Mouse (Mus musculus): ENCODE data around the gene Rab4a.

Gene Rab4a

GRCm38 (mm10) chr8:123845991-123846390, 40.2 kb downstream of the Rab4a start:
- no peak for DNase-seq (ENCODE audit: extremely low read depth, low read depth, low spot score)

- no peak for DNase-seq (ENCODE audit: extremely low read depth, low read depth, low spot score)
Observed at GRCm38 (mm10) chr8:123846509-123846908, 40.7 kb downstream of the Rab4a start.

- no peak for DNase-seq (ENCODE audit: extremely low read depth, low read depth, low spot score)
Observed at GRCm38 (mm10) chr8:123847546-123847945, 41.8 kb downstream of the Rab4a start.

GRCm38 (mm10) chr8:123849352-123849751, 43.6 kb downstream of the Rab4a start:
- DNase-seq (ENCODE audit: extremely low read depth, low read depth, low spot score) = no peak

GRCm38 (mm10) chr8:123851590-123851989, 45.8 kb downstream of the Rab4a start:
- no peak for DNase-seq (ENCODE audit: extremely low read depth, low read depth, low spot score)

- no peak for DNase-seq (ENCODE audit: extremely low read depth, low read depth, low spot score)
Observed at GRCm38 (mm10) chr8:123854252-123854651, 48.5 kb downstream of the Rab4a start.

GRCm38 (mm10) chr8:123854733-123855475, 49.1 kb downstream of the Rab4a start:
- no peak for DNase-seq (ENCODE audit: extremely low read depth, low read depth, low spot score)

- DNase-seq (ENCODE audit: extremely low read depth, low read depth, low spot score) = no peak
Observed at GRCm38 (mm10) chr8:123857361-123857760, 51.6 kb downstream of the Rab4a start.

GRCm38 (mm10) chr8:123858574-123858940, 52.8 kb downstream of the Rab4a start:
- no peak for DNase-seq (ENCODE audit: extremely low read depth, low read depth, low spot score)

- DNase-seq (ENCODE audit: extremely low read depth, low read depth, low spot score) = peak; percentile 31
Observed at GRCm38 (mm10) chr8:123858941-123859647, 53.3 kb downstream of the Rab4a start.

- no peak for DNase-seq (ENCODE audit: extremely low read depth, low read depth, low spot score)
Observed at GRCm38 (mm10) chr8:123859648-123860259, 54.0 kb downstream of the Rab4a start, which contains the start of gene Ccsap. Ccsap (minus strand) TSS chr8:123860209.

GRCm38 (mm10) chr8:123860386-123860785, 54.6 kb downstream of the Rab4a start:
- no peak for DNase-seq (ENCODE audit: extremely low read depth, low read depth, low spot score)

- no peak for DNase-seq (ENCODE audit: extremely low read depth, low read depth, low spot score)
Observed at GRCm38 (mm10) chr8:123865786-123866185, 60.0 kb downstream of the Rab4a start.

GRCm38 (mm10) chr8:123866971-123867370, 61.2 kb downstream of the Rab4a start:
- DNase-seq (ENCODE audit: extremely low read depth, low read depth, low spot score) = no peak

- DNase-seq (ENCODE audit: extremely low read depth, low read depth, low spot score) = no peak
Observed at GRCm38 (mm10) chr8:123872048-123872447, 66.3 kb downstream of the Rab4a start.

- DNase-seq (ENCODE audit: extremely low read depth, low read depth, low spot score) = no peak
Observed at GRCm38 (mm10) chr8:123873364-123873763, 67.6 kb downstream of the Rab4a start.

GRCm38 (mm10) chr8:123874324-123874723, 68.5 kb downstream of the Rab4a start:
- DNase-seq (ENCODE audit: extremely low read depth, low read depth, low spot score) = no peak

GRCm38 (mm10) chr8:123877865-123878264, 72.1 kb downstream of the Rab4a start:
- DNase-seq (ENCODE audit: extremely low read depth, low read depth, low spot score) = no peak

- DNase-seq (ENCODE audit: extremely low read depth, low read depth, low spot score) = no peak
Observed at GRCm38 (mm10) chr8:123880271-123880670, 74.5 kb downstream of the Rab4a start.

GRCm38 (mm10) chr8:123880821-123881350, 75.1 kb downstream of the Rab4a start:
- no peak for DNase-seq (ENCODE audit: extremely low read depth, low read depth, low spot score)

GRCm38 (mm10) chr8:123882412-123882811, 76.6 kb downstream of the Rab4a start:
- no peak for DNase-seq (ENCODE audit: extremely low read depth, low read depth, low spot score)

- DNase-seq (ENCODE audit: extremely low read depth, low read depth, low spot score) = no peak
Observed at GRCm38 (mm10) chr8:123883094-123883493, 77.3 kb downstream of the Rab4a start.
